Mouse (Mus musculus) liver, postnatal 0 days (tissue): ENCODE data around the gene Ncor2.

Experiments
- CTCF ChIP-seq: sonication (generic); IDR thresholded peaks from 2 replicates; pipeline ENCODE4 v1.5.1; 2016; ENCODE audit warnings: antibody characterized with exemption, low read depth
- EP300 ChIP-seq: IDR thresholded peaks from 2 replicates; pipeline ENCODE4 v1.6.1; 2016; ENCODE audit warnings: antibody characterized with exemption, low read depth, mild to moderate bottlenecking

DNA sequence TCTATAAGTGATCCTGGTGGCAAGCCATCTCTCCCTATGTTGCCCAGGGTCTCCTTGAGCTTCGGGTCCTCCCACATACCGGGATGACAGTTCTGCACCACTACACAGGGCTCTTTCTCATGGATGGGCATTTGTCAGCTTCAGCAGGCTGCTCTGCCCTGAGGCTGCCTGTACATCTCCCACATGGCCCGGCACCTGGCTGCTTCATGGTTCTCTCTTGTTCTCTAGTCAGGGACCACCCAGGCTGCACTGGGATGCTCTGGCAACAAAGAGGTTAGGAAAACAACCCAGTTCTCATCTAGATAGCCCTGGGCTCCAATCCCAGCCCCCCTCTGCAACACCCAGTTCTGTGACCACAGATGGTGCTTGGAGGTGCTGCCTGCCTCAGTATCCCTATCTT, 68.3 kb downstream of the Ncor2 start:
- TF ChIP-seq EP300 = no peak
- no peak for TF ChIP-seq CTCF
